Mouse (Mus musculus): ENCODE data around the gene Polr3f. TPM values are rescaled to one million over a fixed set of nuclear protein-coding genes. Genes with fewer than 3 reads are reported as not detected.

Gene Polr3f
- total RNA-seq, 1 experiment from 2014 or later = 31.9 TPM

DNA sequence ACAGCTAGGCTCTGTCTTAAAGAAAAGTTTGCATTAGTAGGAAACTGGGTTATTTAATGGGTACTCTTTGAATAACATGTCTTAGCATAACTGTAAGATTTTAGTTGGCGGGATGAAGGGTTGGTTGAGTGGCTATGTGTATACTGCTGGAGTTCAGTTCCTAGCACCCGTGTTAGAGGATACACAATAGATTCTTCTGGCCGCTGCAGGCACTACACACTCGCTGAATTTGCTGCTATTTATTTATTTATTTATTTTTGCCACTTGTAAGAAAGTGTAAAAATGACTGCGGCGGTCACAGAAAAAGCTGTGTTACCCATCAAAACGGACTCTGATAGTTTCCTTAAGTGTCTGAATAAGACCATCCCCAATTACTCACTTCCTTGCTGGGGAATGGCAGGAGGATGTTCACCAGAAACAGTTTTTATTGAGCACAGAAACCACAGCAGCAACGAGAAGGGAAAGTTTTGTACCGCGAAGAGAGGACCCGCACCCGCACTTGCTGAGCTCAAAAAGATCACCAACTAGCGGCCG, 27.8 kb downstream of the Polr3f start:
- ATAC-seq (replicated peaks; ENCODE audit: insufficient number of reproducible peaks, low FRiP score, low TSS enrichment, poor library complexity, severe bottlenecking) = no peak

DNA sequence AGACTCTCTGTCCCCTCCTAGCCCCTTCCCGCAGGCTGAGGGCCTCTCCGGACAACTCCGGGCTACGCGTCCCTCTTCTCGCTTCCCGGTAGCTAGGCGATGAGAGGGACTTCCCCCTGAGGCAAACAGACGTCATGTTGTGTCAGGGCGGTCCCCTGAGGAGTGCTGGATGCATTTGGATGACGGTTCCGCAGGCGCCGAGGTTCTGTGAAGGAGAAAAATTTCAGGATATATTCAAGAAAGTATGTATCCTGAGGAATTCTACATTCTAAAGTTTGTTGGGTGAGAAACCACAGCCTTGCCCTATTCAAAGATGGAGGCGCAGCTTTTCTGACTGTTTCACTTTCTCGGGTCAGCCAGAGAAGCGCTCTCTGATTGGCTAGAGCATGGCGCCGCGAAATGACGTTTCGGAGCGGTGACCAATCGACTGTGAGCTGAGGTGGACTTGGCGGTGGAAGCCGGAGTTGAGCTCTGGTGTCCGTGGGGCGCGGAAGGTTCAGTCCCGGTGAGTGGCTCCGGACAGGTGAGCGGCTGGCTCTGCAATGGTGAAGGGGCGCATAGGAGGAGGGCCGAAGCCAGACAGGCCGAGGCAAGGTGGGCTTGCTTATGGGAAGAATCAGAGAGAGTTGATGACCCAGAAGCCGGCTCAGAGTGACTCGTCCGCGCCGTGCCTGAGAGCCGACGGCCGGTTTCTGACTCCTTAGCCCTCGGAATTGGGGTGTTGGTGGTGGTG, 28.5 kb downstream of the Polr3f start, which contains the start of gene Sec23b:
Gene Sec23b, plus strand, starts transcription at position 410 of the 733 bp plus-strand sequence.
- ATAC-seq (replicated peaks; ENCODE audit: insufficient number of reproducible peaks, low FRiP score, low TSS enrichment, poor library complexity, severe bottlenecking) = peak; percentile 97

DNA sequence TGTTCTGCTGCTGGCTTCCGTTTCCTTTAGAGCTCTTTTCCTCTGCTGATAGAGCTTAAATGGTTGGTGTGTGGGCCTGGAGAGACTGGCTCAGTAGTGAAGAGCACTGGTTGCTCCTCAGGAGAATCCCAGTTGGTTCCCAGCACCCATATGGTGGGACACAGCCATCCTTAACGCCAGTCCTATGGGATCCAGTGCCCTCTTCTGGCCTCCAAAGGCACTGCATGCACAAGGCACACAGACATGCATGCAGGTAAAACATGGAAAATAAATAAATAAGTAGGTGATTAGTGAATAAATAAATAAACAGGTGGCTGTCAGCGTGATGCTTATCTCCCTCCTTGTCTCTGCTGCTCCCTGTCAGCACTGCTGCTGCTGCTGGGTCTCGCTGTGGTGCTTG, 61.2 kb downstream of the Polr3f start:
- no peak for ATAC-seq (replicated peaks; ENCODE audit: insufficient number of reproducible peaks, low FRiP score, low TSS enrichment, poor library complexity, severe bottlenecking)

Other genes with a start within 250 kb of the Polr3f start
- not detected in 3 replicates for gene Ovol2, start 195.6 kb upstream of the Polr3f start, total RNA-seq (2017)
- gene Kat14, start 158.7 kb upstream of the Polr3f start, total RNA-seq (2017) = 14.5 to 22.5 TPM (median 21.7 TPM) in 3 replicates
- gene Pet117, start 158.7 kb upstream of the Polr3f start, total RNA-seq (2017) = not detected in 3 replicates
- gene Dzank1, start 304 bp upstream of the Polr3f start, total RNA-seq (2017) = 1.5 TPM in 1 of 3 replicates, not detected in the others
- 6.2 to 7.9 TPM (median 6.5 TPM) in 3 replicates for gene Rbbp9, start 23.2 kb downstream of the Polr3f start, total RNA-seq (2017)
- gene Sec23b, start 28.5 kb downstream of the Polr3f start, total RNA-seq (2017) = 35.9 to 66.9 TPM (median 54.0 TPM) in 3 replicates
- 7.1 to 23.6 TPM (median 18.8 TPM) in 3 replicates for gene Smim26, start 66.3 kb downstream of the Polr3f start, total RNA-seq (2017)
- 10.0 to 14.8 TPM (median 13.5 TPM) in 3 replicates for gene Dtd1, start 72.2 kb downstream of the Polr3f start, total RNA-seq (2017)

Data from monocyte, adult 5-6 weeks (primary cell).